Mouse (Mus musculus) kidney, adult 2 months (tissue): ENCODE data around the gene Pzp. TPM values are rescaled to one million over a fixed set of nuclear protein-coding genes. Genes with fewer than 3 reads are reported as not detected.

ENCODE experiments used
- DNase-seq: peaks from one replicate; pipeline ENCODE4 v3.0.0; 2021
- H3K27ac ChIP-seq: fragments of 200-500 bp; 2 replicates; pipeline ENCODE4 v1.5.1; 2012; ENCODE audit warnings: low read depth, low read length, control low read depth, inconsistent platforms; ENCODE audit not compliant: insufficient read depth
- H3K27me3 ChIP-seq: fragments of 200-500 bp; replicated peaks from 2 replicates; pipeline ENCODE4 v1.6.1; 2012; ENCODE audit warnings: mild to moderate bottlenecking, moderate library complexity, low read length, inconsistent platforms; ENCODE audit not compliant: control insufficient read depth, insufficient read depth
- H3K36me3 ChIP-seq: fragments of 200-500 bp; 2 replicates; pipeline ENCODE4 v1.6.1; 2012; ENCODE audit warnings: mild to moderate bottlenecking, moderate library complexity, low read length, inconsistent platforms; ENCODE audit not compliant: control insufficient read depth, insufficient read depth
- H3K4me1 ChIP-seq: fragments of 200-500 bp; 2 replicates; pipeline ENCODE4 v1.6.1; 2011; ENCODE audit warnings: low read length; ENCODE audit not compliant: control insufficient read depth, insufficient read depth
- H3K4me3 ChIP-seq: fragments of 200-500 bp; 2 replicates; pipeline ENCODE4 v1.5.1; 2011; ENCODE audit warnings: mild to moderate bottlenecking, low read depth, low read length, control low read depth; ENCODE audit not compliant: insufficient read depth
- CTCF ChIP-seq: fragments of 200-500 bp; conservative IDR thresholded peaks from 2 replicates; pipeline ENCODE4 v1.5.1; 2011; ENCODE audit warnings: low read depth, mild to moderate bottlenecking, control low read depth, low read length, moderate library complexity, mixed read lengths; ENCODE audit not compliant: insufficient read depth, insufficient read length
- POLR2A ChIP-seq: fragments of 200-500 bp; IDR thresholded peaks from one replicate; pipeline ENCODE4 v1.6.1; 2011; ENCODE audit warnings: low read depth, low read length, control low read depth
- WGBS: fragments of 180-500 bp; shearing (Covaris S2); methylation state at CpG from one replicate; pipeline ENCODE4 v1.1.7; 2018; 5-methylcytosine and 5-hydroxymethylcytosine counted together
- polyA plus RNA-seq: library from polyadenylated mRNA; depleted of rRNA; stranded (reverse); fragments of >200 nt; gene quantifications from 2 replicates; pipeline ENCODE4 v1.2.3, GENCODE M21; 2012

Pzp gene
- polyA plus RNA-seq, 1 experiment: 0.05 TPM

- WGBS: 65% methylated on average over 2 of the region's 2 CpGs
- DNase-seq: peak; percentile 58
These were observed 8.7 kb upstream of the Pzp start for GRCm38 (mm10) chr6:128535250-128535649.

DNA sequence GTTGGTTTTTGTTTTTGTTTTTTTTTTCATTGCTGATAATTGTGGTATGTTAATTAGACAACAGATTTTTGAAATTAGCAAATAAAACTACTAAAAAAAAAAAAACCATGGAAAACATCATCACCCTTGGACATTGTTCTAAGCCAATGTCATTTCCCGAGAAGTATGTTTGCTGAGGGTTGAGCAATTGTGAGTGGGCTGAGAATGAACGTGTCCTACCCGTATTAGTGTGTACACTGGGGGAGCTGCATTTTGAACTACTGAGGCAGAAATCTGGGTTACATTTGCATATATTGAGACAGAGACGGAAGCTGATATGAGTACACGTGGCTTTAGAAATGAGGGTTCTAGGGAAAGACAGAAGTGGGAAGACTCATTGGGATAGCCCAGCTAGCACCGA, 6.8 kb upstream of the Pzp start:
- Histone ChIP-seq H3K27me3 (no peaks in the 10 kb centered on the region), H3K4me1 (no peaks in the 10 kb centered on the region; the same call in 1 of the 2 replicates), H3K36me3 (no peaks in the 10 kb centered on the region), H3K27ac (no peak overlapping the region), H3K4me3 (no peak overlapping the region)
- 89% methylated on average over 6 of the region's 6 CpGs for WGBS
- no peak for DNase-seq
- no peak for TF ChIP-seq POLR2A
- TF ChIP-seq CTCF: no peak

More at GRCm38 (mm10) chr6:128535250-128535649, 8.7 kb upstream of the Pzp start:
- TF ChIP-seq POLR2A: no peak
- TF ChIP-seq CTCF: no peak
- Histone ChIP-seq H3K27ac (no peak overlapping the region), H3K36me3 (no peaks in the 10 kb centered on the region), H3K4me1 (no peaks in the 10 kb centered on the region; the same call in 1 of the 2 replicates), H3K27me3 (no peaks in the 10 kb centered on the region), H3K4me3 (no peak overlapping the region)

- TF ChIP-seq POLR2A (no peak), CTCF (no peak)
- no peaks in the 10 kb centered on the region for H3K27me3 ChIP-seq
- no peak overlapping the region for H3K4me3 ChIP-seq
- 87% methylated on average over 9 of the region's 9 CpGs for WGBS
- no peaks in the 10 kb centered on the region for H3K36me3 ChIP-seq
- no peak overlapping the region for H3K27ac ChIP-seq
- no peak for DNase-seq
- no peaks in the 10 kb centered on the region; the same call in 1 of the 2 replicates for H3K4me1 ChIP-seq
These were observed 6.2 kb upstream of the Pzp start for GRCm38 (mm10) chr6:128532701-128533100.

DNA sequence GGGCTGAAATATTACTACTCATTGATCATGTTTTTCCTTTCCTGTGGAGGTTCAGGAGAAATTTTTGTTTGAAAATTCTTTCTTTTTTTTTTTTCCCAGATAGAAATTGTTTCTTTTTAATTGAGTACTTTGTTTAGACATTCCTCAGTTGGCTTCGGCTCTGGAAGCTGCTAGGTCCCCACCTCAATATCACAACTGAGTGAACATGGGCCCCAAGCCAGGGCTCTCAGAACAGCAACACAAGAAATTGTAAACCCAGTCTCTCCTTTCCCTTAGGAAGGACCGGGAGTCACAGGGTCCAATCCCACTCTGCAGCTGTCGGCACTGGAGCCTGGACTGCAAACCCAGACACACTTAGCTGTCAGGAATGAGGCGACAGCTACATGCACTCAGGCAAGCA, 2.0 kb upstream of the Pzp start:
- no peak overlapping the region for H3K27ac ChIP-seq
- H3K4me3 ChIP-seq: no peak overlapping the region
- H3K4me1 ChIP-seq: no peaks in the 10 kb centered on the region
- WGBS: 25% methylated on average over 4 of the region's 4 CpGs
- H3K36me3 ChIP-seq: no peaks in the 10 kb centered on the region
- no peaks in the 10 kb centered on the region for H3K27me3 ChIP-seq
- TF ChIP-seq POLR2A (no peak), CTCF (no peak)
- peak; percentile 56 for DNase-seq

- no peaks in the 10 kb centered on the region for H3K27me3 ChIP-seq
- no peaks in the 10 kb centered on the region for H3K4me1 ChIP-seq
- TF ChIP-seq CTCF (no peak), POLR2A (no peak)
- DNase-seq: no peak
- WGBS: 68% methylated on average over 1 of the region's 1 CpGs
- H3K27ac ChIP-seq: no peak overlapping the region
- no peak overlapping the region for H3K4me3 ChIP-seq
- no peaks in the 10 kb centered on the region for H3K36me3 ChIP-seq
These were observed 590 bp upstream of the Pzp start for GRCm38 (mm10) chr6:128527110-128527509.

DNA sequence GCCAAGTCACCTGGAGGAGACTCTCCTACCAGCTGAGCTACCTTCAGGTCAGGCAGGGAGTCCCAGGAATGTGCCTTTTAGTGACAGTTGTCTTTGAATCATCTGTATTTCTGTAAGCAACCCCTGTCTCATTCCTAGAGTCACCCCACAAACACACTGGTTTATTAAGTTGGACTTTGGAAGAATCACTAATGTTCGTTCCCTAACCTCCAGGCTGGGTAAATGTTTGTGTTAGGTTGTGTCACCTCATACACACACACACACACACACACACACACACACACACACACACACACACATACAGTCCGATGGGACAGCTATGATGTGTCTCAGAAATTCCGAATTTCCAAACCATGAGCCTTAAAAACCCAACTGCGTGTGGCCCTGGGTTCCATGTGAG, 719 bp downstream of the Pzp start:
- Histone ChIP-seq H3K27ac (no peak overlapping the region), H3K27me3 (no peaks in the 10 kb centered on the region), H3K36me3 (no peaks in the 10 kb centered on the region), H3K4me3 (no peak overlapping the region), H3K4me1 (no peaks in the 10 kb centered on the region)
- DNase-seq: peak; percentile 19
- WGBS: 79% methylated on average over 4 of the region's 4 CpGs
- no peak for TF ChIP-seq CTCF
- no peak for TF ChIP-seq POLR2A

GRCm38 (mm10) chr6:128523360-128523759, 3.2 kb downstream of the Pzp start:
- WGBS: 91% methylated on average over 3 of the region's 3 CpGs
- no peaks in the 10 kb centered on the region for H3K4me1 ChIP-seq
- no peaks in the 10 kb centered on the region for H3K36me3 ChIP-seq
- no peak overlapping the region for H3K4me3 ChIP-seq
- no peak for DNase-seq
- no peak overlapping the region for H3K27ac ChIP-seq
- H3K27me3 ChIP-seq: no peaks in the 10 kb centered on the region
- no peak for TF ChIP-seq CTCF
- no peak for TF ChIP-seq POLR2A
